Mouse (Mus musculus): ENCODE results near the gene Tmem223. TPM values are rescaled to one million over a fixed set of nuclear protein-coding genes. Genes with fewer than 3 reads are reported as not detected.
"Not testable (repeated sequence)": the region's sequence is repeated elsewhere in the genome, so short reads cannot be mapped to it uniquely, and the experiment has no call there.

The Tmem223 gene
- polyA plus RNA-seq, 1 experiment from 2014 or later: 253 TPM

- not testable (repeated sequence) for ATAC-seq (ENCODE audit: low read depth); H3K9ac ChIP-seq; H3K4me3 ChIP-seq; H3K27ac ChIP-seq (replicated peaks); H3K9me3 ChIP-seq; H3K27me3 ChIP-seq; H3K4me2 ChIP-seq
- Histone ChIP-seq H3K4me1 (replicated peaks) (peaks cover 29% of the 10 kb centered on the region), H3K36me3 (peaks cover 30% of the 10 kb centered on the region)
- 43% methylated on average over 3 of the region's 3 CpGs for WGBS
Observed at GRCm38 (mm10) chr19:8728335-8729099, 42.3 kb upstream of the Tmem223 start.

- H3K9ac ChIP-seq: no peak overlapping the region
- H3K4me1 ChIP-seq (replicated peaks): peaks cover 19% of the 10 kb centered on the region
- 78% methylated on average over 3 of the region's 3 CpGs for WGBS
- no peaks in the 10 kb centered on the region for H3K27me3 ChIP-seq
- H3K4me3 ChIP-seq: no peak overlapping the region
- H3K27ac ChIP-seq (replicated peaks): no peak overlapping the region
- ATAC-seq (ENCODE audit: low read depth): no peak
- H3K4me2 ChIP-seq: no peak overlapping the region
- H3K9me3 ChIP-seq: no peaks in the 10 kb centered on the region
- H3K36me3 ChIP-seq: peaks cover 18% of the 10 kb centered on the region
Observed at GRCm38 (mm10) chr19:8734334-8734733, 36.5 kb upstream of the Tmem223 start.

- Histone ChIP-seq H3K4me1 (replicated peaks) (peaks cover 25% of the 10 kb centered on the region), H3K4me3 (peak within 1 kb of the TSS; percentile 91), H3K9ac (peak within 1 kb of the TSS; percentile 87), H3K4me2 (peak within 1 kb of the TSS; percentile 81), H3K27ac (replicated peaks) (peak within 1 kb of the TSS; percentile 83), H3K9me3 (no peaks in the 10 kb centered on the region), H3K27me3 (no peaks in the 10 kb centered on the region), H3K36me3 (peaks cover 31% of the 10 kb centered on the region)
- peak; percentile 94 for ATAC-seq (ENCODE audit: low read depth)
- under 1% methylated on average over 32 of the region's 32 CpGs for WGBS
Observed at GRCm38 (mm10) chr19:8735389-8736159, 35.2 kb upstream of the Tmem223 start, which contains the start of gene Wdr74. Wdr74 (plus strand) TSS chr19:8735827.

GRCm38 (mm10) chr19:8736160-8736467 is 34.7 kb upstream of the Tmem223 start:
- H3K4me3 ChIP-seq: peak overlapping the region; percentile 91
- peaks cover 29% of the 10 kb centered on the region for H3K4me1 ChIP-seq (replicated peaks)
- H3K27ac ChIP-seq (replicated peaks): peak overlapping the region; percentile 83
- no peaks in the 10 kb centered on the region for H3K27me3 ChIP-seq
- H3K9me3 ChIP-seq: no peaks in the 10 kb centered on the region
- peak overlapping the region; percentile 81 for H3K4me2 ChIP-seq
- ATAC-seq (ENCODE audit: low read depth): no peak; the same call in 1 of the 2 replicates
- H3K9ac ChIP-seq: peak overlapping the region; percentile 87
- WGBS: 2% methylated on average over 11 of the region's 11 CpGs
- H3K36me3 ChIP-seq: peaks cover 32% of the 10 kb centered on the region

GRCm38 (mm10) chr19:8738911-8739310 is 31.9 kb upstream of the Tmem223 start:
- no peak for ATAC-seq (ENCODE audit: low read depth)
- no peak overlapping the region for H3K4me2 ChIP-seq
- H3K4me3 ChIP-seq: no peak overlapping the region
- H3K9ac ChIP-seq: no peak overlapping the region
- no peaks in the 10 kb centered on the region for H3K27me3 ChIP-seq
- H3K4me1 ChIP-seq (replicated peaks): peaks cover 43% of the 10 kb centered on the region
- H3K27ac ChIP-seq (replicated peaks): no peak overlapping the region
- peaks cover 45% of the 10 kb centered on the region for H3K36me3 ChIP-seq
- WGBS: 91% methylated on average over 7 of the region's 7 CpGs
- H3K9me3 ChIP-seq: no peaks in the 10 kb centered on the region

- H3K27ac ChIP-seq (replicated peaks): no peak overlapping the region
- no peak for ATAC-seq (ENCODE audit: low read depth)
- no peaks in the 10 kb centered on the region for H3K27me3 ChIP-seq
- no peaks in the 10 kb centered on the region for H3K9me3 ChIP-seq
- 0 out of 2 replicates have a peak overlapping the region, but pooled peaks have one; percentile 6 for H3K4me3 ChIP-seq
- no peak overlapping the region for H3K4me2 ChIP-seq
- 93% methylated on average over 6 of the region's 6 CpGs for WGBS
- H3K36me3 ChIP-seq: peaks cover 52% of the 10 kb centered on the region
- H3K9ac ChIP-seq: no peak overlapping the region; the same call in 1 of the 2 replicates
- peaks cover 43% of the 10 kb centered on the region for H3K4me1 ChIP-seq (replicated peaks)
Observed at GRCm38 (mm10) chr19:8739646-8740045, 31.1 kb upstream of the Tmem223 start.

GRCm38 (mm10) chr19:8740603-8741002 is 30.2 kb upstream of the Tmem223 start, which contains the start of gene 1700092M07Rik:
1700092M07Rik (plus strand) TSS chr19:8740718.
- peak within 1 kb of the TSS; percentile 68 for H3K9ac ChIP-seq
- H3K9me3 ChIP-seq: no peaks in the 10 kb centered on the region
- H3K4me2 ChIP-seq: peak within 1 kb of the TSS; percentile 80
- H3K27ac ChIP-seq (replicated peaks): peak within 1 kb of the TSS; percentile 94
- WGBS: 70% methylated on average over 14 of the region's 14 CpGs
- peaks cover 62% of the 10 kb centered on the region for H3K36me3 ChIP-seq
- peak within 1 kb of the TSS; percentile 72 for H3K4me3 ChIP-seq
- H3K27me3 ChIP-seq: no peaks in the 10 kb centered on the region
- ATAC-seq (ENCODE audit: low read depth): peak; percentile 1; the same call in 1 of the 2 replicates
- peaks cover 36% of the 10 kb centered on the region for H3K4me1 ChIP-seq (replicated peaks)

GRCm38 (mm10) chr19:8741243-8741869 is 29.4 kb upstream of the Tmem223 start, which contains the start of gene Stx5a:
Stx5a (plus strand) TSS chr19:8741413.
- under 1% methylated on average over 36 of the region's 36 CpGs for WGBS
- peak within 1 kb of the TSS; percentile 72 for H3K4me3 ChIP-seq
- H3K4me1 ChIP-seq (replicated peaks): peaks cover 32% of the 10 kb centered on the region
- peak within 1 kb of the TSS; percentile 80 for H3K4me2 ChIP-seq
- peak within 1 kb of the TSS; percentile 88 for H3K9ac ChIP-seq
- ATAC-seq (ENCODE audit: low read depth): peak; percentile 98
- no peaks in the 10 kb centered on the region for H3K9me3 ChIP-seq
- H3K27me3 ChIP-seq: no peaks in the 10 kb centered on the region
- peak within 1 kb of the TSS; percentile 94 for H3K27ac ChIP-seq (replicated peaks)
- H3K36me3 ChIP-seq: peaks cover 69% of the 10 kb centered on the region

- H3K27me3 ChIP-seq: no peaks in the 10 kb centered on the region
- H3K9ac ChIP-seq: peak overlapping the region; percentile 88
- peaks cover 78% of the 10 kb centered on the region for H3K36me3 ChIP-seq
- peak overlapping the region; percentile 80 for H3K4me2 ChIP-seq
- H3K27ac ChIP-seq (replicated peaks): peak overlapping the region; percentile 94
- 20% methylated on average over 14 of the region's 14 CpGs for WGBS
- H3K4me3 ChIP-seq: peak overlapping the region; percentile 72
- H3K9me3 ChIP-seq: no peaks in the 10 kb centered on the region
- ATAC-seq (ENCODE audit: low read depth): no peak
- peaks cover 24% of the 10 kb centered on the region for H3K4me1 ChIP-seq (replicated peaks)
Observed at GRCm38 (mm10) chr19:8742176-8742575, 28.6 kb upstream of the Tmem223 start.

- Histone ChIP-seq H3K4me1 (replicated peaks) (peaks cover 20% of the 10 kb centered on the region), H3K9me3 (no peaks in the 10 kb centered on the region), H3K27me3 (no peaks in the 10 kb centered on the region), H3K4me3 (no peak overlapping the region), H3K9ac (no peak overlapping the region), H3K36me3 (peaks cover 81% of the 10 kb centered on the region), H3K27ac (replicated peaks) (no peak overlapping the region), H3K4me2 (no peak overlapping the region)
- no peak for ATAC-seq (ENCODE audit: low read depth)
- WGBS: 100% methylated on average over 1 of the region's 1 CpGs
Observed at GRCm38 (mm10) chr19:8745382-8745781, 25.4 kb upstream of the Tmem223 start.

- Histone ChIP-seq H3K9ac (no peak overlapping the region), H3K4me2 (no peak overlapping the region), H3K27ac (replicated peaks) (no peak overlapping the region), H3K27me3 (no peaks in the 10 kb centered on the region), H3K4me3 (no peak overlapping the region), H3K9me3 (no peaks in the 10 kb centered on the region), H3K4me1 (replicated peaks) (peaks cover 9% of the 10 kb centered on the region), H3K36me3 (peaks cover 96% of the 10 kb centered on the region)
- ATAC-seq (ENCODE audit: low read depth): no peak
- WGBS: 73% methylated on average over 2 of the region's 2 CpGs
Observed at GRCm38 (mm10) chr19:8747368-8747767, 23.4 kb upstream of the Tmem223 start.

- Histone ChIP-seq H3K9me3 (no peaks in the 10 kb centered on the region), H3K27ac (replicated peaks) (no peak overlapping the region), H3K27me3 (no peaks in the 10 kb centered on the region), H3K4me2 (peak overlapping the region; percentile 88), H3K4me3 (peak overlapping the region; percentile 97), H3K36me3 (peaks cover 48% of the 10 kb centered on the region), H3K9ac (no peak overlapping the region), H3K4me1 (replicated peaks) (peaks cover 34% of the 10 kb centered on the region)
- WGBS: 88% methylated on average over 3 of the region's 3 CpGs
- ATAC-seq (ENCODE audit: low read depth): no peak
Observed at GRCm38 (mm10) chr19:8755652-8756051, 15.1 kb upstream of the Tmem223 start.

Measured in neural tube, embryonic 13.5 days (tissue).